Mouse (Mus musculus) midbrain, embryonic 12.5 days (tissue): Measurements from ENCODE around the gene Hist2h2bb. TPM values are rescaled to one million over a fixed set of nuclear protein-coding genes. Genes with fewer than 3 reads are reported as not detected.
A peak's percentile ranks its signal among the peaks of the same experiment; 100 is the strongest.
"Not testable (repeated sequence)": the region's sequence is repeated elsewhere in the genome, so short reads cannot be mapped to it uniquely, and the experiment has no call there.

ENCODE experiments used
- ATAC-seq: fragments of 200-750 bp; cut with Nextera tagmentation; 2 replicates; pipeline ENCODE4 v1.8.0; 2017; ENCODE audit warnings: low read depth, moderate TSS enrichment, moderate library complexity; ENCODE audit not compliant: low FRiP score
- H3K27ac ChIP-seq: fragments of 300-500 bp; sonication (generic); replicated peaks from 2 replicates; pipeline ENCODE4 v1.5.1; 2016; ENCODE audit warnings: mild to moderate bottlenecking
- H3K27me3 ChIP-seq: fragments of 300-500 bp; sonication (generic); 2 replicates; pipeline ENCODE4 v1.6.1; 2016; ENCODE audit warnings: mild to moderate bottlenecking
- H3K36me3 ChIP-seq: fragments of 300-500 bp; sonication (generic); 2 replicates; pipeline ENCODE4 v1.6.1; 2016
- H3K4me1 ChIP-seq: fragments of 300-500 bp; sonication (generic); 2 replicates; pipeline ENCODE4 v1.6.1; 2016
- H3K4me2 ChIP-seq: fragments of 300-500 bp; sonication (generic); replicated peaks from 2 replicates; pipeline ENCODE4 v1.6.1; 2016; ENCODE audit warnings: mild to moderate bottlenecking, moderate library complexity
- H3K4me3 ChIP-seq: fragments of 300-500 bp; sonication (generic); 2 replicates; pipeline ENCODE4 v1.5.1; 2016; ENCODE audit warnings: mild to moderate bottlenecking
- H3K9ac ChIP-seq: fragments of 300-500 bp; sonication (generic); replicated peaks from 2 replicates; pipeline ENCODE4 v1.6.1; 2016; ENCODE audit warnings: mild to moderate bottlenecking, moderate library complexity
- H3K9me3 ChIP-seq: fragments of 300-500 bp; sonication (generic); 2 replicates; pipeline ENCODE4 v1.6.1; 2016; ENCODE audit warnings: mild to moderate bottlenecking
- WGBS: fragments of 180-500 bp; shearing (Covaris S2); methylation state at CpG from one replicate; pipeline ENCODE4 v1.1.7; 2016; 5-methylcytosine and 5-hydroxymethylcytosine counted together
- polyA plus RNA-seq: library from polyadenylated mRNA; unstranded; fragments of >200 nt; fragmentation: Nextera tagmentation; extraction: Ambion mirVana; gene quantifications from 2 replicates; pipeline ENCODE4 v1.2.1, GENCODE M21; 2016

Hist2h2bb gene
- polyA plus RNA-seq, 1 experiment from 2014 or later = 18.3 TPM

- H3K4me1 ChIP-seq = 0 out of 2 replicates have a peak, but pooled peaks cover under 1% of the 10 kb centered on the region
- no peak overlapping the region for H3K4me2 ChIP-seq
- 63% methylated on average over 2 of the region's 2 CpGs for WGBS
- no peaks in the 10 kb centered on the region for H3K9me3 ChIP-seq
- no peaks in the 10 kb centered on the region for H3K27me3 ChIP-seq
- no peak for ATAC-seq
- H3K9ac ChIP-seq = no peak overlapping the region
- no peak overlapping the region for H3K4me3 ChIP-seq
- no peak overlapping the region for H3K27ac ChIP-seq
- no peaks in the 10 kb centered on the region for H3K36me3 ChIP-seq
Measured at GRCm38 (mm10) chr3:96231758-96232120, 37.8 kb upstream of the Hist2h2bb start.

GRCm38 (mm10) chr3:96234914-96235313, 34.6 kb upstream of the Hist2h2bb start:
- H3K27me3 ChIP-seq = no peaks in the 10 kb centered on the region
- ATAC-seq = no peak
- H3K9me3 ChIP-seq = no peaks in the 10 kb centered on the region
- H3K4me2 ChIP-seq = no peak overlapping the region
- H3K4me3 ChIP-seq = no peak overlapping the region
- no peaks in the 10 kb centered on the region for H3K36me3 ChIP-seq
- 98% methylated on average over 2 of the region's 2 CpGs for WGBS
- H3K27ac ChIP-seq = no peak overlapping the region
- H3K9ac ChIP-seq = no peak overlapping the region
- peaks cover 16% of the 10 kb centered on the region; the same call in 1 of the 2 replicates for H3K4me1 ChIP-seq

GRCm38 (mm10) chr3:96235836-96236235, 33.7 kb upstream of the Hist2h2bb start:
- H3K9ac ChIP-seq = no peak overlapping the region
- H3K9me3 ChIP-seq = no peaks in the 10 kb centered on the region
- peaks cover 18% of the 10 kb centered on the region for H3K4me1 ChIP-seq
- H3K36me3 ChIP-seq = no peaks in the 10 kb centered on the region
- H3K4me2 ChIP-seq = no peak overlapping the region
- H3K27me3 ChIP-seq = no peaks in the 10 kb centered on the region
- no peak overlapping the region for H3K27ac ChIP-seq
- WGBS = 65% methylated on average over 3 of the region's 3 CpGs
- no peak for ATAC-seq
- H3K4me3 ChIP-seq = no peak overlapping the region

GRCm38 (mm10) chr3:96236834-96237334, 32.7 kb upstream of the Hist2h2bb start:
- Histone ChIP-seq H3K27ac (peak overlapping the region; percentile 72; the same call in 1 of the 2 replicates), H3K4me2 (peak overlapping the region; percentile 57), H3K36me3 (no peaks in the 10 kb centered on the region), H3K4me3 (peak overlapping the region; percentile 47), H3K27me3 (no peaks in the 10 kb centered on the region), H3K9me3 (no peaks in the 10 kb centered on the region), H3K9ac (peak overlapping the region; percentile 60; the same call in 1 of the 2 replicates), H3K4me1 (peaks cover 19% of the 10 kb centered on the region)
- WGBS = 87% methylated on average over 4 of the region's 4 CpGs
- no peak for ATAC-seq

GRCm38 (mm10) chr3:96237335-96237903, 32.1 kb upstream of the Hist2h2bb start:
- 30% methylated on average over 7 of the region's 7 CpGs for WGBS
- H3K4me3 ChIP-seq = peak overlapping the region; percentile 47
- H3K9ac ChIP-seq = peak overlapping the region; percentile 60
- H3K4me2 ChIP-seq = peak overlapping the region; percentile 57
- H3K36me3 ChIP-seq = no peaks in the 10 kb centered on the region
- H3K27ac ChIP-seq = peak overlapping the region; percentile 72
- no peaks in the 10 kb centered on the region for H3K27me3 ChIP-seq
- no peak for ATAC-seq
- no peaks in the 10 kb centered on the region for H3K9me3 ChIP-seq
- H3K4me1 ChIP-seq = peaks cover 19% of the 10 kb centered on the region

GRCm38 (mm10) chr3:96237904-96238511, 31.5 kb upstream of the Hist2h2bb start:
- H3K9ac ChIP-seq = peak overlapping the region; percentile 60
- under 1% methylated on average over 12 of the region's 12 CpGs for WGBS

GRCm38 (mm10) chr3:96238954-96239793, 30.4 kb upstream of the Hist2h2bb start, which contains the start of gene Hist2h3c2:
Gene Hist2h3c2, minus strand, starts transcription at chr3:96239127.
- not testable (repeated sequence) for H3K9me3 ChIP-seq

More at GRCm38 (mm10) chr3:96237904-96238511, 31.5 kb upstream of the Hist2h2bb start:
- no peak for ATAC-seq
- H3K4me3 ChIP-seq = peak overlapping the region; percentile 47
- peak overlapping the region; percentile 72 for H3K27ac ChIP-seq
- H3K4me1 ChIP-seq = peaks cover 19% of the 10 kb centered on the region
- no peaks in the 10 kb centered on the region for H3K9me3 ChIP-seq
- no peaks in the 10 kb centered on the region for H3K27me3 ChIP-seq
- no peaks in the 10 kb centered on the region for H3K36me3 ChIP-seq
- H3K4me2 ChIP-seq = peak overlapping the region; percentile 57

GRCm38 (mm10) chr3:96239949-96240798, 29.4 kb upstream of the Hist2h2bb start, which contains the start of gene Hist2h2aa2:
Gene Hist2h2aa2, minus strand, starts transcription at chr3:96240276.
- Histone ChIP-seq H3K4me1 (peaks cover 28% of the 10 kb centered on the region), H3K4me3 (peak within 1 kb of the TSS; percentile 38), H3K9ac (peak within 1 kb of the TSS; percentile 50; the same call in 1 of the 2 replicates), H3K4me2 (peak within 1 kb of the TSS; percentile 45), H3K27ac (peak within 1 kb of the TSS; percentile 88)
- H3K36me3 ChIP-seq, H3K27me3 ChIP-seq, H3K9me3 ChIP-seq: not testable (repeated sequence)
- 4% methylated on average over 37 of the region's 85 CpGs for WGBS
- peak; percentile 77 for ATAC-seq

More at GRCm38 (mm10) chr3:96238954-96239793, 30.4 kb upstream of the Hist2h2bb start, which contains the start of gene Hist2h3c2:
- peaks cover 23% of the 10 kb centered on the region for H3K4me1 ChIP-seq
- H3K4me2 ChIP-seq = peak within 1 kb of the TSS; percentile 57
- H3K9ac ChIP-seq = peak within 1 kb of the TSS; percentile 60
- H3K36me3 ChIP-seq, H3K27me3 ChIP-seq: not testable (repeated sequence)
- H3K4me3 ChIP-seq = peak within 1 kb of the TSS; percentile 47
- peak within 1 kb of the TSS; percentile 79 for H3K27ac ChIP-seq
- peak; percentile 95 for ATAC-seq
- under 1% methylated on average over 11 of the region's 68 CpGs for WGBS

GRCm38 (mm10) chr3:96240799-96241197, 28.8 kb upstream of the Hist2h2bb start:
- Histone ChIP-seq H3K9ac (peak overlapping the region; percentile 41; the same call in 1 of the 2 replicates), H3K36me3 (no peaks in the 10 kb centered on the region), H3K27ac (peak overlapping the region; percentile 88), H3K27me3 (no peaks in the 10 kb centered on the region), H3K4me2 (peak overlapping the region; percentile 42), H3K9me3 (no peaks in the 10 kb centered on the region), H3K4me3 (peak overlapping the region; percentile 19; the same call in 1 of the 2 replicates), H3K4me1 (peaks cover 28% of the 10 kb centered on the region)
- ATAC-seq = no peak
- WGBS = 75% methylated on average over 9 of the region's 9 CpGs

- ATAC-seq = no peak
- no peaks in the 10 kb centered on the region for H3K27me3 ChIP-seq
- 84% methylated on average over 7 of the region's 7 CpGs for WGBS
- H3K4me3 ChIP-seq = 0 out of 2 replicates have a peak overlapping the region, but pooled peaks have one; percentile 50
- H3K9ac ChIP-seq = peak overlapping the region; percentile 73
- H3K27ac ChIP-seq = peak overlapping the region; percentile 98
- H3K36me3 ChIP-seq = no peaks in the 10 kb centered on the region
- H3K9me3 ChIP-seq = no peaks in the 10 kb centered on the region
- peaks cover 31% of the 10 kb centered on the region for H3K4me1 ChIP-seq
- H3K4me2 ChIP-seq = peak overlapping the region; percentile 65
Measured at GRCm38 (mm10) chr3:96243921-96244572, 25.5 kb upstream of the Hist2h2bb start.
